Mouse (Mus musculus) limb, embryonic 10.5 days (tissue): ENCODE data around the gene Urgcp. TPM values are rescaled to one million over a fixed set of nuclear protein-coding genes. Genes with fewer than 3 reads are reported as not detected.

Experiments used
- DNase-seq: peaks from one replicate; pipeline ENCODE4 v3.0.0-alpha.2; 2017; ENCODE audit warnings: low spot score
- H3K27ac ChIP-seq: fragments of 300-500 bp; sonication (generic); 2 replicates; pipeline ENCODE4 v1.5.1; 2016; ENCODE audit warnings: mild to moderate bottlenecking
- H3K27me3 ChIP-seq: fragments of 300-500 bp; sonication (generic); 2 replicates; pipeline ENCODE4 v1.6.1; 2016; ENCODE audit warnings: low read depth, mild to moderate bottlenecking; ENCODE audit not compliant: poor library complexity, severe bottlenecking
- H3K36me3 ChIP-seq: fragments of 300-500 bp; sonication (generic); 2 replicates; pipeline ENCODE4 v1.6.1; 2016; ENCODE audit warnings: mild to moderate bottlenecking, moderate library complexity
- H3K4me1 ChIP-seq: fragments of 300-500 bp; sonication (generic); 2 replicates; pipeline ENCODE4 v1.6.1; 2016
- H3K4me3 ChIP-seq: fragments of 300-500 bp; sonication (generic); 2 replicates; pipeline ENCODE4 v1.5.1; 2016; ENCODE audit warnings: mild to moderate bottlenecking, moderate library complexity
- H3K9me3 ChIP-seq: fragments of 300-500 bp; sonication (generic); replicated peaks from 2 replicates; pipeline ENCODE4 v1.6.1; 2016; ENCODE audit warnings: mild to moderate bottlenecking
- WGBS: fragments of 180-500 bp; shearing (Covaris S2); methylation state at CpG from one replicate; pipeline ENCODE4 v1.1.7; 2016; 5-methylcytosine and 5-hydroxymethylcytosine counted together
- polyA plus RNA-seq: library from polyadenylated mRNA; unstranded; fragments of >200 nt; fragmentation: Nextera tagmentation; extraction: Ambion mirVana; gene quantifications from 2 replicates; pipeline ENCODE4 v1.2.1, GENCODE M21; 2016

The Urgcp gene
- polyA plus RNA-seq, 1 experiment from 2014 or later = 20.3 TPM

- H3K27me3 ChIP-seq = no peaks in the 10 kb centered on the region
- H3K4me3 ChIP-seq = no peak overlapping the region
- H3K36me3 ChIP-seq = peaks cover 52% of the 10 kb centered on the region
- H3K4me1 ChIP-seq = no peaks in the 10 kb centered on the region
- no peak for DNase-seq
- H3K27ac ChIP-seq = no peak overlapping the region
- 90% methylated on average over 12 of the region's 12 CpGs for WGBS
- no peaks in the 10 kb centered on the region for H3K9me3 ChIP-seq
Measured at GRCm38 (mm10) chr11:5718611-5719354, 43.4 kb downstream of the Urgcp start.

GRCm38 (mm10) chr11:5716938-5717705 lies 45.1 kb downstream of the Urgcp start:
- H3K27me3 ChIP-seq = no peaks in the 10 kb centered on the region
- 94% methylated on average over 34 of the region's 34 CpGs for WGBS
- H3K9me3 ChIP-seq = no peaks in the 10 kb centered on the region
- H3K36me3 ChIP-seq = peaks cover 47% of the 10 kb centered on the region
- H3K4me3 ChIP-seq = no peak overlapping the region
- no peak overlapping the region for H3K27ac ChIP-seq
- DNase-seq = peak; percentile 25
- no peaks in the 10 kb centered on the region for H3K4me1 ChIP-seq

- Histone ChIP-seq H3K36me3 (peaks cover 41% of the 10 kb centered on the region), H3K9me3 (no peaks in the 10 kb centered on the region), H3K4me1 (no peaks in the 10 kb centered on the region), H3K4me3 (no peak overlapping the region), H3K27ac (no peak overlapping the region), H3K27me3 (no peaks in the 10 kb centered on the region)
- DNase-seq = peak; percentile 20
- 88% methylated on average over 11 of the region's 11 CpGs for WGBS
Measured at GRCm38 (mm10) chr11:5716246-5716645, 45.9 kb downstream of the Urgcp start.

GRCm38 (mm10) chr11:5715630-5716105 lies 46.5 kb downstream of the Urgcp start, which contains the start of gene Mrps24:
Mrps24 (minus strand) TSS chr11:5715680.
- DNase-seq = peak; percentile 17
- Histone ChIP-seq H3K9me3 (no peaks in the 10 kb centered on the region), H3K27ac (no peak within 1 kb of the TSS), H3K36me3 (peaks cover 41% of the 10 kb centered on the region), H3K4me3 (no peak within 1 kb of the TSS), H3K27me3 (no peaks in the 10 kb centered on the region), H3K4me1 (no peaks in the 10 kb centered on the region)
- 80% methylated on average over 14 of the region's 14 CpGs for WGBS

GRCm38 (mm10) chr11:5715179-5715578 lies 47.0 kb downstream of the Urgcp start:
- Histone ChIP-seq H3K4me1 (no peaks in the 10 kb centered on the region), H3K4me3 (no peak overlapping the region), H3K36me3 (peaks cover 41% of the 10 kb centered on the region), H3K27ac (no peak overlapping the region), H3K27me3 (no peaks in the 10 kb centered on the region), H3K9me3 (no peaks in the 10 kb centered on the region)
- WGBS = 91% methylated on average over 9 of the region's 9 CpGs
- peak; percentile 21 for DNase-seq

GRCm38 (mm10) chr11:5707530-5708353 lies 54.4 kb downstream of the Urgcp start:
- 18% methylated on average over 50 of the region's 50 CpGs for WGBS
- Histone ChIP-seq H3K4me1 (peaks cover 16% of the 10 kb centered on the region), H3K9me3 (no peaks in the 10 kb centered on the region), H3K27me3 (no peaks in the 10 kb centered on the region), H3K4me3 (peak overlapping the region; percentile 92), H3K27ac (peak overlapping the region; percentile 94), H3K36me3 (peaks cover 28% of the 10 kb centered on the region)
- DNase-seq = peak; percentile 99

GRCm38 (mm10) chr11:5706874-5707529 lies 55.2 kb downstream of the Urgcp start:
- Histone ChIP-seq H3K36me3 (peaks cover 31% of the 10 kb centered on the region), H3K4me1 (peaks cover 16% of the 10 kb centered on the region), H3K27me3 (no peaks in the 10 kb centered on the region), H3K27ac (peak overlapping the region; percentile 94), H3K9me3 (no peaks in the 10 kb centered on the region), H3K4me3 (peak overlapping the region; percentile 92)
- 2% methylated on average over 43 of the region's 43 CpGs for WGBS
- no peak for DNase-seq

- 96% methylated on average over 9 of the region's 9 CpGs for WGBS
- H3K4me3 ChIP-seq = peak overlapping the region; percentile 92
- H3K36me3 ChIP-seq = peaks cover 31% of the 10 kb centered on the region
- H3K4me1 ChIP-seq = peaks cover 16% of the 10 kb centered on the region
- H3K9me3 ChIP-seq = no peaks in the 10 kb centered on the region
- H3K27me3 ChIP-seq = no peaks in the 10 kb centered on the region
- no peak for DNase-seq
- H3K27ac ChIP-seq = no peak overlapping the region
Measured at GRCm38 (mm10) chr11:5705972-5706371, 56.2 kb downstream of the Urgcp start.

- Histone ChIP-seq H3K27me3 (no peaks in the 10 kb centered on the region), H3K4me3 (no peak overlapping the region), H3K4me1 (peaks cover 16% of the 10 kb centered on the region), H3K36me3 (peaks cover 31% of the 10 kb centered on the region), H3K9me3 (no peaks in the 10 kb centered on the region), H3K27ac (no peak overlapping the region)
- WGBS = 92% methylated on average over 1 of the region's 1 CpGs
- no peak for DNase-seq
Measured at GRCm38 (mm10) chr11:5703341-5703740, 58.8 kb downstream of the Urgcp start.

GRCm38 (mm10) chr11:5702957-5703332 lies 59.2 kb downstream of the Urgcp start:
- Histone ChIP-seq H3K36me3 (peaks cover 31% of the 10 kb centered on the region), H3K27ac (no peak overlapping the region), H3K27me3 (no peaks in the 10 kb centered on the region), H3K4me3 (no peak overlapping the region), H3K4me1 (peaks cover 16% of the 10 kb centered on the region), H3K9me3 (no peaks in the 10 kb centered on the region)
- 94% methylated on average over 6 of the region's 6 CpGs for whole genome bisulfite sequencing
- no peak for DNase-seq

GRCm38 (mm10) chr11:5702271-5702956 lies 59.8 kb downstream of the Urgcp start:
- WGBS = 83% methylated on average over 5 of the region's 5 CpGs

GRCm38 (mm10) chr11:5701821-5702220 lies 60.4 kb downstream of the Urgcp start:
- Histone ChIP-seq H3K4me1 (peaks cover 12% of the 10 kb centered on the region), H3K9me3 (no peaks in the 10 kb centered on the region), H3K36me3 (peaks cover 31% of the 10 kb centered on the region), H3K27me3 (no peaks in the 10 kb centered on the region), H3K4me3 (no peak overlapping the region), H3K27ac (no peak overlapping the region)
- peak; percentile 15 for DNase-seq
- 96% methylated on average over 1 of the region's 1 CpGs for WGBS

More at GRCm38 (mm10) chr11:5702271-5702956, 59.8 kb downstream of the Urgcp start:
- no peak overlapping the region for H3K27ac ChIP-seq
- no peaks in the 10 kb centered on the region for H3K9me3 ChIP-seq
- peaks cover 31% of the 10 kb centered on the region for H3K36me3 ChIP-seq
- peaks cover 16% of the 10 kb centered on the region for H3K4me1 ChIP-seq
- no peaks in the 10 kb centered on the region for H3K27me3 ChIP-seq
- no peak for DNase-seq
- H3K4me3 ChIP-seq = no peak overlapping the region
